Mouse (Mus musculus): ENCODE data around the gene Stk38l.
A peak's percentile ranks its signal among the peaks of the same experiment; 100 is the strongest.
"Not testable (repeated sequence)": the region's sequence is repeated elsewhere in the genome, so short reads cannot be mapped to it uniquely, and the experiment has no call there.

Gene Stk38l

GRCm38 (mm10) chr6:146770808-146771207 is 46.0 kb downstream of the Stk38l start:
- no peak for DNase-seq (ENCODE audit: low spot score)

- not testable (repeated sequence) for DNase-seq (ENCODE audit: low spot score)
Observed at GRCm38 (mm10) chr6:146775864-146776263, 51.1 kb downstream of the Stk38l start.

- DNase-seq (ENCODE audit: low spot score) = no peak
Observed at GRCm38 (mm10) chr6:146776610-146777389, 52.0 kb downstream of the Stk38l start.

- no peak for DNase-seq (ENCODE audit: low spot score)
Observed at GRCm38 (mm10) chr6:146778055-146778454, 53.3 kb downstream of the Stk38l start.

- no peak for DNase-seq (ENCODE audit: low spot score)
Observed at GRCm38 (mm10) chr6:146781566-146781965, 56.8 kb downstream of the Stk38l start.

GRCm38 (mm10) chr6:146793527-146793926 is 68.7 kb downstream of the Stk38l start:
- no peak for DNase-seq (ENCODE audit: low spot score)

GRCm38 (mm10) chr6:146795166-146795923 is 70.5 kb downstream of the Stk38l start:
- DNase-seq (ENCODE audit: low spot score) = no peak

- DNase-seq (ENCODE audit: low spot score) = peak; percentile 68
Observed at GRCm38 (mm10) chr6:146795924-146796545, 71.2 kb downstream of the Stk38l start, which contains the start of gene Arntl2. TSS of gene Arntl2 (plus strand) at chr6:146796055.

- DNase-seq (ENCODE audit: low spot score) = no peak
Observed at GRCm38 (mm10) chr6:146797446-146797845, 72.7 kb downstream of the Stk38l start.

GRCm38 (mm10) chr6:146809991-146810390 is 85.2 kb downstream of the Stk38l start:
- no peak for DNase-seq (ENCODE audit: low spot score)

GRCm38 (mm10) chr6:146813007-146813406 is 88.2 kb downstream of the Stk38l start:
- DNase-seq (ENCODE audit: low spot score) = no peak

GRCm38 (mm10) chr6:146820177-146820965 is 95.6 kb downstream of the Stk38l start:
- no peak for DNase-seq (ENCODE audit: low spot score)

GRCm38 (mm10) chr6:146821958-146822357 is 97.2 kb downstream of the Stk38l start:
- no peak for DNase-seq (ENCODE audit: low spot score)

GRCm38 (mm10) chr6:146824727-146825486 is 100.1 kb downstream of the Stk38l start:
- no peak for DNase-seq (ENCODE audit: low spot score)

GRCm38 (mm10) chr6:146825487-146825773 is 100.6 kb downstream of the Stk38l start:
- DNase-seq (ENCODE audit: low spot score) = no peak
